Mouse (Mus musculus): Measurements from ENCODE around the gene Gm906. TPM values are rescaled to one million over a fixed set of nuclear protein-coding genes. Genes with fewer than 3 reads are reported as not detected.
"Not testable (repeated sequence)": the region's sequence is repeated elsewhere in the genome, so short reads cannot be mapped to it uniquely, and the experiment has no call there.

Gm906 gene
- not detected in 2 replicates for polyA plus RNA-seq (2014; fragmentation: Nextera tagmentation; extraction: Ambion mirVana)

DNA sequence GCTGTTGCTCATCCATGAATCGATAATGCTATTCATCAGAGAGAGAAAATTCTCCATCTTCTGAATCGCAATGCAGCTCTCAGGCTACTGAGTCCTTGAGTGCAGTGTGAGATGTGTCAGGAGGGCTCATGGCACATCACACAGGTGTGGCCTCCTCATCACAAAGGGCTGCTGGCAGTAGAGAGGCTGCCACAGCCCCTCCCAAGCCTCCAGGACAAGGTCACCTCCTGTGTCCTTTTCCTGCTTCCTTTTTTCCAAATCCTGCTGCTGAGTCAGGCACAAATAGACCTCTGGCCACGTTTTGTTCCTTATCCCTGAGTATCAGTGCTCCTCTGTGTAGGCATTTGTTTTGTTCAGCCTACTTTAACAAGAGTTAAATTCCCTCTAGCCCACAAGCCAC is at the start of gene Gm906:
Gm906 (minus strand) TSS at position 101 of the 400 bp plus-strand sequence.
- not testable (repeated sequence) for H3K9me3 ChIP-seq (ENCODE audit: control insufficient read depth, low read length); H3K4me1 ChIP-seq (ENCODE audit: control insufficient read depth in 2 of 2, insufficient read depth in 2 of 2, low read length in 2 of 2); H3K27me3 ChIP-seq (ENCODE audit: control insufficient read depth, insufficient read depth, low read length); H3K27ac ChIP-seq (replicated peaks in 1 of 2; ENCODE audit: control insufficient read depth in 1 of 2, insufficient read depth in 1 of 2, low read depth in 2 of 2, low read length in 2 of 2); H3K9ac ChIP-seq (ENCODE audit: low read length); H3K4me3 ChIP-seq (ENCODE audit: control insufficient read depth in 1 of 2, insufficient read depth in 1 of 2, low read depth in 1 of 2, low read length in 2 of 2); H3K36me3 ChIP-seq (ENCODE audit: control insufficient read depth, insufficient read depth, low read length); H3K4me2 ChIP-seq (ENCODE audit: low read length); ATAC-seq (ENCODE audit: insufficient number of reproducible peaks, insufficient read depth, low FRiP score, low read depth)
- 65% methylated on average over 3 of the region's 3 CpGs for WGBS

DNA sequence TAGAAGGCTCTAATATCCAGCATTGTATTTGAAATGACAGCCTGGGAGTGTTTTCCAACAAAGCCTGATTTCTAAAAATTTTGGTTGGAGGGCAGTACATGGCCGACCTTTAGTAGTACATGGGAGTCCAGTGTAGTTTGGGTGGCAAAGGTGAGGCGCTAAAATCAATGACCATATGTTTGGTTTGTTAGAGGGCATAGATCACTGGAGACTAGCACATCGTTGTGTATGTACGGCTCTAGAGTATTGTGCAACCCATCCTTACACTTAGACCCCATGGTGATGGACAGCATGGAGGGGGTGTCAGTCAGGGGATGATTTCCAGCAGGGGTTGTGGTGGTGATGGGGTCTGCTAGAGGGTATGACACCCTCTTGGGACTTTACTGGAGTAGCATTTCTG is 33.2 kb upstream of the Gm906 start:
- not testable (repeated sequence) for H3K27ac ChIP-seq (replicated peaks in 1 of 2; ENCODE audit: control insufficient read depth in 1 of 2, insufficient read depth in 1 of 2, low read depth in 2 of 2, low read length in 2 of 2); H3K9me3 ChIP-seq (ENCODE audit: control insufficient read depth, low read length); H3K4me2 ChIP-seq (ENCODE audit: low read length); ATAC-seq (ENCODE audit: insufficient number of reproducible peaks, insufficient read depth, low FRiP score, low read depth); H3K36me3 ChIP-seq (ENCODE audit: control insufficient read depth, insufficient read depth, low read length); H3K9ac ChIP-seq (ENCODE audit: low read length); H3K4me1 ChIP-seq (ENCODE audit: control insufficient read depth in 2 of 2, insufficient read depth in 2 of 2, low read length in 2 of 2); H3K27me3 ChIP-seq (ENCODE audit: control insufficient read depth, insufficient read depth, low read length); H3K4me3 ChIP-seq (ENCODE audit: control insufficient read depth in 1 of 2, insufficient read depth in 1 of 2, low read depth in 1 of 2, low read length in 2 of 2)
- WGBS = 67% methylated on average over 2 of the region's 4 CpGs

DNA sequence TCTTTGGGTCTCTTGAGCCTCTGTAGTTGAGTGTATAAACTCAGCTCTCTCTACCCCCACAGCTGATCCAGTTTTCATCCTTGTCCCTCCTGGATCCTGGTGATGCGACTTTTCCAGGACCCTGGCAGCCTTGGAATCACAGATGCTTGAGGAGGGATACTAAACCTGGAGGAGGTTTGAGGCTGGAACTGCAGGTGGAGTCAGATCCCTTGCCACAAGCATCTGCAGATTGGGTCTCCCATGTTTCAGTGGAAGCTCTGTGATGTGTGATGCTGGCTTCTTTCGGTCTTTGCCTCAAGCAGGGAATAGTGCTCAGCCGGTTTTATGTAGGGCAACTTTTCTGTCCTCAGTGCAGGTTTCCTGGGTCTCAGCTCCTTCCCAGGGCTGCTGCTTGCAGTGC is 13.6 kb downstream of the Gm906 start:
- no peaks in the 10 kb centered on the region for H3K4me1 ChIP-seq (ENCODE audit: control insufficient read depth in 2 of 2, insufficient read depth in 2 of 2, low read length in 2 of 2)
- H3K27me3 ChIP-seq (ENCODE audit: control insufficient read depth, insufficient read depth, low read length) = no peaks in the 10 kb centered on the region
- H3K9me3 ChIP-seq (ENCODE audit: control insufficient read depth, low read length) = no peaks in the 10 kb centered on the region
- no peak overlapping the region for H3K9ac ChIP-seq (ENCODE audit: low read length)
- H3K4me2 ChIP-seq (ENCODE audit: low read length) = no peak overlapping the region
- WGBS = 90% methylated on average over 3 of the region's 3 CpGs
- no peak overlapping the region for H3K4me3 ChIP-seq (ENCODE audit: control insufficient read depth in 1 of 2, insufficient read depth in 1 of 2, low read depth in 1 of 2, low read length in 2 of 2)
- no peak for ATAC-seq (ENCODE audit: insufficient number of reproducible peaks, insufficient read depth, low FRiP score, low read depth)
- H3K36me3 ChIP-seq (ENCODE audit: control insufficient read depth, insufficient read depth, low read length) = no peaks in the 10 kb centered on the region
- H3K27ac ChIP-seq (replicated peaks in 1 of 2; ENCODE audit: control insufficient read depth in 1 of 2, insufficient read depth in 1 of 2, low read depth in 2 of 2, low read length in 2 of 2) = no peak overlapping the region

- H3K9ac ChIP-seq (ENCODE audit: low read length); H3K9me3 ChIP-seq (ENCODE audit: control insufficient read depth, low read length); H3K4me2 ChIP-seq (ENCODE audit: low read length); H3K4me1 ChIP-seq (ENCODE audit: control insufficient read depth in 2 of 2, insufficient read depth in 2 of 2, low read length in 2 of 2); H3K27ac ChIP-seq (replicated peaks in 1 of 2; ENCODE audit: control insufficient read depth in 1 of 2, insufficient read depth in 1 of 2, low read depth in 2 of 2, low read length in 2 of 2); H3K4me3 ChIP-seq (ENCODE audit: control insufficient read depth in 1 of 2, insufficient read depth in 1 of 2, low read depth in 1 of 2, low read length in 2 of 2); H3K36me3 ChIP-seq (ENCODE audit: control insufficient read depth, insufficient read depth, low read length); ATAC-seq (ENCODE audit: insufficient number of reproducible peaks, insufficient read depth, low FRiP score, low read depth); H3K27me3 ChIP-seq (ENCODE audit: control insufficient read depth, insufficient read depth, low read length): not testable (repeated sequence)
- WGBS = 5% methylated on average over 1 of the region's 1 CpGs
Observed at GRCm38 (mm10) chr13:50211842-50212241, 38.3 kb downstream of the Gm906 start.

DNA sequence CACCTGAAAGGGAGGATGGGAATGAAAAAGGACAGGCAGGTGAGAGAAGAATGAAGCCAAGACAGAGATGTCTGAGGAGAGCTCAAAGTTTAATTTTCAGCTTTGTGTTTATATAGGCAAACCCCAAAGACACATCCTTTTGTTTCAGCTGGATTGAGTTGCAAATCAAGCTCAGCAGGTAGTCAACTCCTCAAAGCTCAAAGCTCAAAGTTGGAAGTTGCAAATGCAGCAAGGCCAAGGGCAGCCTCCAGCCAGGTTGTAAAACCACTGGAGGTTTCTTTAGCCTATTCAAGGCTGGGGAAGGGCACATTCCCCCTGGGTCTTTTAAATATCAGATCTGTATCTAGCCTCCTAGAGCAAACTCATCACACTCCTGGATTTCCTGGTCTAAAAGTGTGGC is 39.9 kb downstream of the Gm906 start:
- ATAC-seq (ENCODE audit: insufficient number of reproducible peaks, insufficient read depth, low FRiP score, low read depth); H3K27ac ChIP-seq (replicated peaks in 1 of 2; ENCODE audit: control insufficient read depth in 1 of 2, insufficient read depth in 1 of 2, low read depth in 2 of 2, low read length in 2 of 2); H3K4me1 ChIP-seq (ENCODE audit: control insufficient read depth in 2 of 2, insufficient read depth in 2 of 2, low read length in 2 of 2); H3K27me3 ChIP-seq (ENCODE audit: control insufficient read depth, insufficient read depth, low read length); H3K9ac ChIP-seq (ENCODE audit: low read length); H3K4me3 ChIP-seq (ENCODE audit: control insufficient read depth in 1 of 2, insufficient read depth in 1 of 2, low read depth in 1 of 2, low read length in 2 of 2); H3K36me3 ChIP-seq (ENCODE audit: control insufficient read depth, insufficient read depth, low read length); H3K9me3 ChIP-seq (ENCODE audit: control insufficient read depth, low read length); H3K4me2 ChIP-seq (ENCODE audit: low read length): not testable (repeated sequence)

DNA sequence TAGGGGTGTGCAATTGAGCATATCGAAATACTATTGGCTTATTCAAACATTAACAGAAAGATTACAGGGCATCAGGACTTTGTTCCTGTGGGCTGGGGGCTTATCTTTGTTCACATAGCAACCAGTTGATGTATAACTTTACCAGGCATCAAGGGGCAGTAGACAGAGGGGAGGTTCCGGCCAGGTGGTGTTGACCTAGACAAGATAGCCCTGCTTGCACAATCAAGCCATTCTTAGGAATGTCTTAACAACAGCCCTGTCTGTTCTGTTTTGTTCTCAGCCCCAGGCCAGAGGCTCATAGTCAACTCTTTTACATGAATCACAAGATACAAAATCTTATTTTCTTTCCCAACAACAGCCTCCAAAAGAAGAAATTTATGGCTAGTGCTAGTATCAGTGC is 40.5 kb downstream of the Gm906 start:
- H3K9ac ChIP-seq (ENCODE audit: low read length); H3K9me3 ChIP-seq (ENCODE audit: control insufficient read depth, low read length); H3K27ac ChIP-seq (replicated peaks in 1 of 2; ENCODE audit: control insufficient read depth in 1 of 2, insufficient read depth in 1 of 2, low read depth in 2 of 2, low read length in 2 of 2); H3K4me3 ChIP-seq (ENCODE audit: control insufficient read depth in 1 of 2, insufficient read depth in 1 of 2, low read depth in 1 of 2, low read length in 2 of 2); H3K4me1 ChIP-seq (ENCODE audit: control insufficient read depth in 2 of 2, insufficient read depth in 2 of 2, low read length in 2 of 2); H3K4me2 ChIP-seq (ENCODE audit: low read length); ATAC-seq (ENCODE audit: insufficient number of reproducible peaks, insufficient read depth, low FRiP score, low read depth); H3K27me3 ChIP-seq (ENCODE audit: control insufficient read depth, insufficient read depth, low read length); H3K36me3 ChIP-seq (ENCODE audit: control insufficient read depth, insufficient read depth, low read length): not testable (repeated sequence)
- WGBS = 73% methylated on average over 2 of the region's 2 CpGs

GRCm38 (mm10) chr13:50207966-50208365 is 42.1 kb downstream of the Gm906 start:
- Histone ChIP-seq H3K36me3 (ENCODE audit: control insufficient read depth, insufficient read depth, low read length) (no peaks in the 10 kb centered on the region), H3K4me2 (ENCODE audit: low read length) (no peak overlapping the region), H3K9me3 (ENCODE audit: control insufficient read depth, low read length) (no peaks in the 10 kb centered on the region), H3K27me3 (ENCODE audit: control insufficient read depth, insufficient read depth, low read length) (no peaks in the 10 kb centered on the region), H3K9ac (ENCODE audit: low read length) (no peak overlapping the region), H3K4me1 (ENCODE audit: control insufficient read depth in 2 of 2, insufficient read depth in 2 of 2, low read length in 2 of 2) (no peaks in the 10 kb centered on the region), H3K27ac (replicated peaks in 1 of 2; ENCODE audit: control insufficient read depth in 1 of 2, insufficient read depth in 1 of 2, low read depth in 2 of 2, low read length in 2 of 2) (no peak overlapping the region), H3K4me3 (ENCODE audit: control insufficient read depth in 1 of 2, insufficient read depth in 1 of 2, low read depth in 1 of 2, low read length in 2 of 2) (no peak overlapping the region)
- 83% methylated on average over 12 of the region's 12 CpGs for WGBS
- ATAC-seq (ENCODE audit: insufficient number of reproducible peaks, insufficient read depth, low FRiP score, low read depth) = no peak

GRCm38 (mm10) chr13:50196831-50197230 is 53.3 kb downstream of the Gm906 start:
- H3K36me3 ChIP-seq (ENCODE audit: control insufficient read depth, insufficient read depth, low read length); H3K9ac ChIP-seq (ENCODE audit: low read length); ATAC-seq (ENCODE audit: insufficient number of reproducible peaks, insufficient read depth, low FRiP score, low read depth); H3K4me1 ChIP-seq (ENCODE audit: control insufficient read depth in 2 of 2, insufficient read depth in 2 of 2, low read length in 2 of 2); H3K27me3 ChIP-seq (ENCODE audit: control insufficient read depth, insufficient read depth, low read length); H3K9me3 ChIP-seq (ENCODE audit: control insufficient read depth, low read length); H3K4me2 ChIP-seq (ENCODE audit: low read length); H3K27ac ChIP-seq (replicated peaks in 1 of 2; ENCODE audit: control insufficient read depth in 1 of 2, insufficient read depth in 1 of 2, low read depth in 2 of 2, low read length in 2 of 2); H3K4me3 ChIP-seq (ENCODE audit: control insufficient read depth in 1 of 2, insufficient read depth in 1 of 2, low read depth in 1 of 2, low read length in 2 of 2): not testable (repeated sequence)
